Mouse (Mus musculus) layer of hippocampus, adult 8-10 months (tissue): Measurements from ENCODE around the gene Fam217b. TPM values are rescaled to one million over a fixed set of nuclear protein-coding genes. Genes with fewer than 3 reads are reported as not detected.

Source experiments
- DNase-seq, 2 experiments: peaks; one replicate each; pipeline ENCODE4 v3.0.0; 2022; ENCODE audit warnings: low spot score in 2 of 2
- total RNA-seq, 4 experiments: library from RNA; stranded (reverse); gene quantifications; 2 replicates each; pipeline ENCODE4 v1.2.4; 2022

Gene Fam217b
- total RNA-seq: 10 to 100 TPM; 45.5 to 54.6 (median 47.5) TPM

DNA sequence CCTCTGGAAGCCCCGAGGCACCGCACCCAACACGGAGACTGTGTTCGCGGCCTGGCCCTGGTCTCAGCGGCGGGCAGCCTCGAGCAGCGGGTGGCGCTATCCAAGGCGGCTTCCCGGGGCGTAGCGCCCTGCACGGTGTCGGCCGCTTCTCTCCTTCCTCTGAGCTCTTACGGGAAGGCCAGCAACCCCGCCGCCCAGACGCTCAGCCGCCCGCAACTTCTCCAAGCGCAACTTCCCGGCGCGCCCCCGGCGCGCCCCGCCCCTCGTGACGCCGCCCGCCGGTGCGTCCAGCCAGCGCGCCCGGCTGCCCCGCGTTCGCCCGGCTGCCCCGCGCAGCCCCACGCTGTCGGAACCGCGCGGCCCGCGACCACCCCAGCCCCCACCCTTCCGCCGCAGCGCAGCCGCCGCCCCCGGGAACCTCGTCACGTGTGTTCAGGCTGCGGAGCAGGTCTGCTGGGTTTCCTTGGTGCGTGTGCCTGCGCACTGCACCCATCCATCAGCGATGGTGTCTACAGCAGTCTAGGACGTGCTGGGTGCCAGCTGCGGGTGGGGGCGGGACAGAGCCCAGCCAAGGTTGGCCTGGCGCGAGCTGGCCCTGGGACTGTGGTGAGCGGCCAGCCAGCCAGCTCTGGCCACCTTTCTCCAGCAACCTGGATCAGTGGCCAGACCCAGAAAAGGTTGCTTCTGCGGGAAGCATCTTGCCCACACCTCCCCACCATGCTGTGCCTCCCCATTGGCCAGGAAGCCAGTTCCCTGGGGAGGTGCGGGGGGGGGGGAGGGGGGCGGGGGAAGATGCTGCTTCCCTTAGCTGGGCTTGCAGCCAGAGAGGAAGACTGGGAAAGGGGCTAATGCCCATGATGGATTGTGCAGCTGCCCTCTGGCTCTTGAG is at the start of gene Fam217b, which contains the start of gene Ppp1r3d:
TSS of gene Fam217b (plus strand) at position 264 of the 889 bp plus-strand sequence.
TSS of gene Ppp1r3d (minus strand) at position 212 of the 889 bp plus-strand sequence.
- DNase-seq: peak; percentile 55 to 60

DNA sequence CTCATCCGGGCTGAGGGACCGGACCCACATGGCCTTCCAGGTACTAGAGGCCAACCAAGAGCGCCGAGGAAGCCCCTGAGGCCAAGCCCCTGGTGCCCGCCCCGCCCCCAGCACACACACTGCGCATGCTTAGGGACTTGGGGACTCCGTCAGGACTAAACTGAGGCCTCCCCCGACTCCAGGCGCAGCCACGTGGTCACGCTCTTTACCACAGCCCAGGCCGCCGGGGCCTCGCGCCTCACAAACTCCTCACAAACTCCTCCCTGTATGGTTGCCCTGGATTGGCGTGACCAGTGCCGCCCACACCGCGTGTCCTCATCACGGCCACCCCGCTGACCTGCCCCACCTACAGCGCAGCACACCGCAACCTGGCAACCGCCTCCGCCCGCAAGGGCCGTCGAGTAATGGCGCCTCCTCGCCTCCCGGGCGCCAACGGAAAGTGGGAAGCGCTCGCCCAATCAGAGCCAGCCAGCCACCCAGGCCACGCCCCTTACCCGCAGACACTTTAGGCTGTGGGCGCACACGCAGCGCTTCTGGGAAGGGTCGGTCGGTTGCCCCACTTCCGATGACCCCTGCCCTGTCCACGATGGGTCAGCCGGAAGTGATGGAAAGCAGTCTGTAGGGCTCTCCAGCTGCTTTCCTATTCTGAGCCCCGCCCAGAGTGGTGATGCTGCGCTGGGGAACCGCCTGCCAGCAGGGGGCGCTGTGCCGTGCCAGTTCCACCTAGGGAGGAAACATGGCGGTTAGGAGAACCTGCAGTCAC is 7.1 kb upstream of the Fam217b start, which contains the start of gene Sycp2:
TSS of gene Sycp2 (minus strand) at position 633 of the 763 bp plus-strand sequence.
- DNase-seq: no peak

DNA sequence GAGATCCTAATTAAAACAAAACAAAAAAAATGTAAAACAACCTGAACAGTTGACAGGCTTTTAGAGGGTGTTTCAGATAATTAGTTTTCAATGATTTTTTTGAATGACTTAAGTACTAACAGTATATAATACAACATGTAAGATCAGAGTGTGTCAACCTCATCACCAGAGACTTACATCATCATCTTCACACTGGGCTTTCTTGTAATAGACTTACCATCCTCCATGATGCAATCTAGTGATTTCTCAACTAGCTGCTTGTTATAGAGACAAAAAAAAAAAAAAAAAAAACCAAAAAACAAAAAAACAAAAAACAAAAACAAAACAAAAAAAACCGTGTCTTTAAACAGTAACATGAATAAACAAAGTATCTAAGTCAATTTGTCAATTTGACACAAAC is 5.3 kb upstream of the Fam217b start:
- no peak for DNase-seq

DNA sequence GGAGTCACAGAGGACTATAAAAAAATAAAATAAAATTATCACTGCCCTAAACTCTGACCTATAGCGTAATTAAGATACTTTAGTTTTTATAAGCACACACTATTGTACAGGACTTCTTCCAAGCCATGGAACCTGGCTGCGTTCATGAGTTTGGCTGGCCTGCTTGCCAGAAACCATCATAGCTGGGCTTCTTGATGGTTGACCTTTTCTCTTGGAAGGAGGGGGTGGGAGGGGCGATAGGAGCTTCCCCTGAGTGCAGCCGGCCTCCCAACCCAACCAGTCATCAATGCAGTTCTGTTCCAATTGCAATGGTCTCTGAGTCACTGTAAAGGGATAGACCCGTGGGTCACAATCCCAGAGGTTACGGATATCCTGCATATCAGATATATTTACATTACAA is 4.0 kb upstream of the Fam217b start:
- no peak for DNase-seq

DNA sequence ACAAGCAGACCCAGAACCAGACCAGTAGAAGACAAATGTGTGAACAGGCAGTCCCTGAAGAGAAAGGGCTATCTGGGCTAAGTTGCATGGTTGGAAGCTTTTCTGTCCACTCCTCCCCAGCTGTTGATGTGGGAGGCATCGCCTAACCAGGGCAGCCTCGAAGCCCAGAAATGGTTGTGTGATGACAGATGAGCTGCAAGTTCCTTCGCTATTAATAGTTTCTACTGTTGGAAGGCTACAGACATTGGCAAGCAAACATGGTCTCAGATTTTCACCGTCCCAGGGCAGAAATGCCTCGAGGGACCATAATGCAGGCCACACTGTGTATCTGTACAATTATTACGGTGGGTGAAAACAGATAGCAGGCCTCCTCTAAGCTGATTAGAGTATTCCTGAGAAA is 1.7 kb upstream of the Fam217b start:
- peak in 1 of 2 experiments; percentile 14 for DNase-seq

DNA sequence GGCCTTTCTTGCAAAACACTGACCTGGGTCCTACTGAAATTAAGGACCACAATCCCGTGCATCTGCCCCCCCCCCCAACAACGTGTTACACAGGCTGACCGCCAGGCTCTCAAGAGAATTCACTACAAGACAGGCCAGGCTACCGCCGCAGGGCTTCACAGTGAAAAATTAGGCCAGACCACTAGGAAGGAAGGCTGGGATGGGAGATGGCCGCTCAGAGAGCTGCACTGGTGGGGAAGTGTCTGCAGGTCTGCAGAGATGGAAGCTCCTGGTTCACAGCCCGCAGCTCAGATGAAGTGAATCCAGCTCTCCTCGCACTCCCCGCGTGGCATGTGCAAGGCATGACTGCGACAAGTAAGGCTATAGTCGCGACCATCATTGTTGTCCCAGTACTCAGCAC is 1.2 kb upstream of the Fam217b start:
- no peak for DNase-seq

DNA sequence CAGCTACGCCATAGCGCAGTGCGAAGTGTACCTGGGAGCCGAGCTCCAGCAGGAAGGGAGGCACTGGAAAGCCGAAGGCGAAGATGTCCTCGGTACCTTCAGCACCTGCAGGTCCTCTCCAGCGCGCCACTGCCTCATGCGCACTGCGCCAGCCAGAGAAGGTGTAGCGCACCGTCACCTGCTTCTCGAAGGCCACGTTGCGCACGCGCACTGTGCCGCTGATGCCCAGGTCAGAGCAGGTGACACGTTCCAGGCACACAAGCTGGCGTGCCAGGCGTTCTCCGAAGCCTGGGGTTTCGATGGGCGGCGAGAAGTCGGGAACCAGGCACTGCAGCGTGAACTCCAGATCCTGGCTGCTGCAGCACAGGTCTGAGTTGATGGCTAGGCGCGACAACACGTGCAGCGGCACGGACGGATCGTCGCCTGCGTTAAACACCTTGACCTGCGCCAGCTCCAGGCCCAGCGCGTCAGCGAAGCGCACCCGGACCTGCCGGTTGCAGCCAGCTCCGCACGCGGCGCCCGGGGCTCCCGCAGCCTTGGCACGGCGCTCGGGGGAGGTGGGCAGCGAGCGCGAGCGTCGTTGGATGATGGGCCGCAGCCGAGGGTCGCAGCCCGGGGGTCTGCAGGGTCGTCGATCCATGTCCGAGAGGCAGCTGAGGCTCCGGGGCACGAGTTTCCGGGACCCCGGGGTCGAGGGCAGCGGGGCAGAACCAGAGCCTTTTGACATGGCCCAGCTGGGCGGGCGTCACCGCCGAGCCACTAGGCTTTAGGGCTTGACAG is 653 bp upstream of the Fam217b start:
- DNase-seq: peak; percentile 22 to 38

DNA sequence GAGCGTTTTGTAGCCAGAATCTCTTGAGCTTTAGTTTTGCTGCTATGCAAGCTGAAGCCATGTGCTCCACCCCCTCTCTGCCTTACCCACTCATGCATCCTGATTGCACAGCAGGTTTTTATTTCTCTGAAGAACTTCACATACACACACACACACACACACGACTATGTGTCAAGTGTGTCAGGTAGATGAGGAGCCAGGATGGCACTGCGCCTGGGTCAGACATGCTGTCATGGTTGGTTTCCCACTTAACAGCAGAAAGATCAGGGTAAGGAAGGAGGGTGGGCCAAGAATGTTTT is 775 bp downstream of the Fam217b start:
- no peak for DNase-seq

DNA sequence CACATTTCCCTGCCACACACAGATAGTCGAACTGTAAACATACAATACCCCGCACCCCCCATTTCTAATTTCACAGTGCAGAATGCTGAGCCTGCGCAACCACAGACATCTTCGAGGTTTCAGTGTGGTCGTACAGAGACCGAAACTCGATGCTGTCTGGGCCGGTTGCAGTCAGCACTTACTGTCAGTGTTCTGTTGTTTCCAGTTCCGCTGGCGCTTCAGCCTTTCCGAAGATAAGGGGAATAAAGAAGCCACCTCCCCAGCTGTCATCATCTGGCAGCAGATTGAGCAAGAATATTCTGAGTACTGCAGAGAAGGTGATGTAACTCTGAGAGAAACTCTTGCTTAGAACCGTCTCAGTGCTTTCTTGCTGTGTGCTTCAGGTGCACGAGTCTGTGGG is 2.1 kb downstream of the Fam217b start:
- peak in 1 of 2 experiments; percentile 4 for DNase-seq

DNA sequence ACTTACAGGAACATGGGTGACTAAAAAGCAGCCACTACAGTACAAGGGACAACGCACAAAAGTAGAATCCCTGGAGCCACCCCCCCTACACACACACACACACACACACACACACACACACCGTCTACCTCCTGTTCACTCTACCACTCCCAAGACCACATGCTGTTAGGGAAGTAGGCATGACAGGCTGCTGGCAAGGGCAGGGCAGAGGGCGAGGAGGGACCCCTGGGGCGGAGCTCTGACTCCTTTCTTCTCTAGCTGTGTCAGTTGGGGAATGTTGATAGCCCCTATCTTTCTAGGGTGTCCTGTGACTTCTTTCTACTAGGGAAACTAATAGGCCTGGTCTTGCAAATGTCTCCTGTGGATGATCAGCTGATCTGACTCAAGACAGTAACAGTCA is 2.6 kb downstream of the Fam217b start:
- peak; percentile 2 to 3 for DNase-seq

DNA sequence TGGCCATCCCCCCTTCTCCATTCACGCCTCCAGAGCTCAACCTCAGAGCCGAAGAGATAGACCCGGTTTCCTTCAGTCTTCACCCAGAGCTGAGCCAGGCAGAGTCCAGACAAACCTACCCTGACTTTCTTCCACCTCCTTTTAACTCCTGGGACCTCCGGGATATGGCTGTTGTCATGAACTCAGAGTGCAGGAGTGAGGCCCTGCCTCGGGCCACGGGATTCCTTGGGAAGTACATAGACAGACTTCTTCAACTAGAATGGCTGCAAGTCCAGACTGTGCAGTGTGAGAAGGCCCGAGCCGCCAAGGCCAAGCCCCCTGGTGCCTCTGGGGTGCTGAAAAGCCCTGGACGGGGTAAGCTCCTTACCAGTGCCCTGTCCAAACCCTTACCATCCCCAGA is 6.3 kb downstream of the Fam217b start:
- peak in 1 of 2 experiments; percentile 2 for DNase-seq

DNA sequence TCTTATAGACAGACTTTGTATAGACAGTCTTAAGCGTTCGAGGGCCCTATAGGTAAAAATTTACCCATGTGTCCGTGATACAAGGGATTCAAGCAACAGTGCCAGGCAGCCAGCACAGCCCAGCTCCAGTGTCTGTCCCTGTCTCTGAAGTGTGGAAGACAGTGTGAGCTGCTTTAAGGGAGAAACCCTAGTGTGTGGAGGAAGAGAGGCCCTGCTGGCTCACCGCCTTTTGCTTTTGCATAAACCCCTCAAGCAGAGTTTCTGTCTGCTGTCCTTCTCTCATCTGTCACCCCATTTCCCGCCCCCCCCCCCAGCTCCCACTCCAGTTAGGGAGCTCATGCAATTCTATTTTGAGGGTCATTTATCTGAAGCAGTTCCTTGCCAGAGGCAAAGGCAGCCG is 7.3 kb downstream of the Fam217b start:
- DNase-seq: peak; percentile 1 to 2

DNA sequence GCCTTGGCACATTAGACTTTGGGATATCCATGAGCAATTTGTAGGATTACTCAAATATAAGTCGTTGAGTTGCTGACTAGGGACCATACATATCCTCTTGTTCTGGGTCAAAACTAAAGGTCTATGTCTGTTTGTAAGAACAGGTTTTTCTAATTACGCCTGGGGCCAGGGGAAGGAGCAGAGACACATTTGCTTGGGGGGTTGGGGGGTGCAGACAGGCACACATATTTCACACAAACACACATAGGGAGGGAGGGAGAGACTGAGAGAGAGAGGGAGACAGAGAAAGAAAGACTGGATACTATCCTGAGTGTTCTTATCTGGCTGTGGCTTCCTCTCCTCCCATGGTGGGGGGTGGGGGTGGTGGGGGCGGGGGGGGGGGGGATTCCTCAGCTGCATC is 7.9 kb downstream of the Fam217b start:
- DNase-seq: peak in 1 of 2 experiments; percentile 1

DNA sequence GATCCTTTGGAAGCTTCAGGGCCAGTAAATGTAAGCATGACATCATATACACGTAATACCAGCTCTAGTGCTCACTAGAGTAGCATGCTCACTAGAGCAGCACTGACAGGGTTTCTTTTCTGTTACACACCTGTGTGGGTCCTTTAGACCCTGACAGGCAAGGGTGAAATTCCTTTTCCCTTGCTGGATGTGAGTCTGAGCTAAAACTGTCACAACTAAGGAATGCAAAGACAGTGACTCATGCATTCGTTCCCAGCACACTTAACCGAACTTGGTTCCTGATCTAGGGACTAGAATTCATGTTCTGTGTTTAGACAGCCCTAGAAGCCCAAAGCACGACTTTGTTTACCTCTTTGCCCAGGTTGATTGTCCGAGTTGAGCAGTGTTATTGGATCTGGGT is 8.9 kb downstream of the Fam217b start:
- peak; percentile 1 for DNase-seq

DNA sequence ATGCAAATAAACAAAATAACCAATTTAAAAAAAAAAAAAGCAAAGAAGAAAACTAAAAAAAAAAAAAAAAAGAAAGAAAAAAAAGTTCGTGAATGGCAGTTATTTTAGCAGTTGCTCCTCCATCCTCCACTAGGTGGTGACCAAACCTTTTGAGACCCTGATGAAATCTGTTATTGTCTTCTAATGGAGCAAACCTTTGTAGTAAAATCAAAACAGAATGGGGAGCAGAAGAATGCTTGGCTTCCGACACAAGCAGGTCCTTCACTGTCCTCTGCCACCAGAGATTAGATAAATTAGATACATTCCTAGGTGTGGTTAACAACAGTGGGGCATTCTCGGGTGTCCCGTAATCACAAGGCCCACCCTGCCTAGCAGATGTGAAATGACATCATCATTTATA is 11.9 kb downstream of the Fam217b start:
- peak; percentile 3 to 14 for DNase-seq

DNA sequence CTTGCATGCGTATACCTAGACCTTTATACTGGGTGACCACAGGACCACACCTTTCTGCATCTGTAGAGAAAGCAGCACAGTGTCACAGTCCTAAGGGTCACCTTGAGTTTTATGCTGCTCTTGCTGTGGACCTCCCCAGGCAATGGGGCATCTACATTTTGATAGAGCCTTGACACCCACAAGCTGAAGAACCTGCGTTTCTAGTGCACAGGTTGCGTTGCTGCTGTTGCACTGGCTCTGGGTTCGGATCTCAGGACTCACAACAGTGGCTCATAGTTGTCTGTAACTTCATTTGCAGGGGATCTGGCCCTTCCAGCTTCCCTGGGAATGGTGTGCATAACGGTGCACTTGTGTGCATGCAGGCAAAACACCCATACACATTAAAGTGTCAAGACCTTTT is 12.9 kb downstream of the Fam217b start:
- peak in 1 of 2 experiments; percentile 0 for DNase-seq

DNA sequence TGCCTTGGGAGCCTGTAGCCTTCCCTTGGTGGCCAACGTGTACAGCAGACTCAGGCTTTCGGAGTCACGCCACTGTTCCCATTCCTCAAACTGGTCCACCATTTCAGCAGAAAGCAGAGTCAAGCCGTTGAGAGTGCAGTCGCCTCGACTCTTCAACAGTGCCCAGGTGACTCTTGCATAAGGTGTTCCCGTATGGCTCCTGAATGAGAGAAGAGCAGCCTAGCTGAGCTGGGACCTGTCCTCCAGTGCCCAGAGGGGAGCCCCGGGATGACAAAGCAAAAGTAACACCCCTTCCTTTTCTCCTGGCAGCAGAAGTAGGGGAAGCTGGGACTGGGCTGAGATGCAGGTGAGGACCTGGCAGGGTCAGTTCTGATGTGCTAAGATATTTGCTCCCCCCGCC is 13.9 kb downstream of the Fam217b start:
- DNase-seq: peak in 1 of 2 experiments; percentile 1

DNA sequence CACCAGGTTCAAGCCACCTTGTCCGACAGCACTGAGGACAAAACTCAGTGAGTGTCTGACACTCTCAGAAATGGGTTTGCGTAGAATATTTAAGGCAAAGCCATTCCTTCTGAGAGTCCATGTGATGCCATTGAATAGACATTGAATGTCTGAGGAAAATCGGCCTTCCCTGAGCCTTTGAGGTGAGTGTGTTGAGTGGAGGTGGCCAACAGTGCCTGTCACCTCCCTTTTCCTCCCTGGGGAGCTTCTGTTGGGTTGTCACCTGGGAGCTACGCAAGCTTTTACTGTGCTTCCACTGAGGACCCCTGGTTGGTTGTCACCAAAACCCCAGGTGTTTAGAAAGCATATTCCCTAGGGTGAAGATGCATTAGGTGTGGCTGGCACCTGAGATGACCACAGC is 14.4 kb downstream of the Fam217b start:
- no peak for DNase-seq

DNA sequence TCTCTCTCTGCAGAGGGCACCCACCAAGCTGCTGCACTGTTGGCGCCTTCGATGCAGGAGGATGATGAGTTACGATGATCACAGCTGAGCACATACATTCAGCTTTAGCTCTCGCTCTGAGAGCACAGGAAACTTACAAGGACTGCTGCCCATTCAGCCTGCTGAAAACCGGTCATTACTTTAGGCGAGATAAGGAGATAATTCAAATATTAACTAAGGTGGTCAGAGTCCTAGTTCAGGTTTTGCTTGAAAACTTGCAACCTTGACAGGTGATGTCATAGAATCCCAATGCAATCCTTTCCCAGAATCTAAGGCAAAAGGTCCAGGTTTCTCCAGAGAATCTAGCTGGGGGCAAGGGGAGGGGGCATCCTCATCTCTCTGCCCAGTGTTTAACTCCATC is 15.1 kb downstream of the Fam217b start:
- DNase-seq: no peak

DNA sequence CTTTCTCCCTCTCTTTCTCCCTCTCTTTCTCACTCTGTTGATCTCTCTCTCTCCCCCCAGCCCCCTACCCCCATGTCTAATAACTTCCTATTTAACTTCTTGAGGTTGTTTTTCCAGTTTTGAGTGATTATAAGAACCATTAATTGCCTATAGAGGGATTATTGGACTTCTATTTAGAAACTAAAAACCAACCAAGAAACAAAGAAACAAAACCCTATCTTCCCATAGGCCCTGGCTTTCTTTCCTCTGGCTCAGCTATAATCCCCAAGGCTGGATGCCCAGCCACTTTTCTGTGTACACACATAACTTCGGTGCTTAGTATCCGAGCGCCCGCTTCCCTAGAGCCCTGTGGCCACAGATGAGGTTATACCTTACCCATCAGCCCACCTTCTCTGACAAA is 15.9 kb downstream of the Fam217b start, which contains the start of gene Cdh26:
TSS of gene Cdh26 (plus strand) at position 301 of the 400 bp plus-strand sequence.
- no peak for DNase-seq

DNA sequence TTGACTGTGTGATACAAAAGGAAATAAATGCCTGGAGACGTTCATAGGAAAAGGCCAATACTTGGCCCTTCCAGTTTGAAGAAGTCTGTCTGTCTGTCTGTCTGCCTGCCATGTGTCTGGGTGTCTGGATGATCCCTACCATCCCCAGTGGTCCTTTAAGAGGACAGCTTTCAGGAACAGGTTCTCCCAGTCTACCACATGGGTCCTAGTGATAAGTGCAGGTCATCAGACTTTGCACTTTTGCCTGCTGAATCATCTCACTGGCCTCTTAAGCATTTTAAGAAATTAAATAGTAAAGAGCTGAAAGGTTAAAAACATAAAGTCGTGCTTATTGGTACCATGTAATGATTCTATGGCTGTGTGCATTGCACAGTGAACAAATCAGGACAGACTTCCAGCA is 19.2 kb downstream of the Fam217b start:
- DNase-seq: no peak

DNA sequence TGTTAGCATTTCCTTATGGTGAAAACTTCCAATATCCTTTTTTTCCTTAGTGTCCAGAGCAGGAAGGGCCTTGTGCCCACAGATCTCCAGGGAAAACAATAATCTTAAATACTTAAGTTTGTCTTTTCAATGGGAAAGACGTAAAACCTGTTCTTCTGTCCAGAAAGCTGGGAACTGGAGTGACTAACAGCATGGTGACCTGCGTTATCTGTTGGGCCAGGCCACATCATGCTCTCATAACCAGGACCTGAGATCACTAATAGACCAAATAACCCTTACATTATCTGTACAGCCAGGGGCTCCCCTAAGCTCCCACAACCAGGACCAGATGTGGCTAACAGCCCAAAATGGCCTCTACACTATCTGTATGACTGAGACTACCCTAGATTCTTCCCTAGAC is 19.6 kb downstream of the Fam217b start:
- no peak for DNase-seq
